Mouse (Mus musculus) small intestine, adult 10 weeks (tissue): ENCODE results near the gene Atp5c1. TPM values are rescaled to one million over a fixed set of nuclear protein-coding genes. Genes with fewer than 3 reads are reported as not detected.

ENCODE experiments used
- polyA plus RNA-seq: library from polyadenylated mRNA; stranded (reverse); fragments of 350-450 nt; fragmentation: Illumina TruSeq; extraction: RNeasy Lipid Tissue Mini Kit (QIAGEN cat#74804); gene quantifications from one replicate; pipeline ENCODE4 v1.2.3, GENCODE M21; 2014; ENCODE audit warnings: low replicate concordance

The Atp5c1 gene
- 1,418 TPM for polyA plus RNA-seq

GRCm38 (mm10) chr2:10080310-10081010 is at the start of gene Atp5c1, which contains the start of gene Kin:
Gene Atp5c1, minus strand, starts transcription at chr2:10080510.
Gene Kin, plus strand, starts transcription at chr2:10080593.

GRCm38 (mm10) chr2:10048461-10048860 is 31.8 kb downstream of the Atp5c1 start, which contains the start of gene Taf3:
Gene Taf3, minus strand, starts transcription at chr2:10048596.

Other genes starting within 250 kb of the Atp5c1 start
- not detected for gene 4930412O13Rik, start 199.3 kb downstream of the Atp5c1 start, polyA plus RNA-seq
- gene 9230102O04Rik, start 191.0 kb downstream of the Atp5c1 start, polyA plus RNA-seq, result not detected
- gene Gata3, start 190.5 kb downstream of the Atp5c1 start, polyA plus RNA-seq, result 0.74 TPM
- gene Taf3, start 31.9 kb downstream of the Atp5c1 start, polyA plus RNA-seq, result 6.6 TPM
- 27.7 TPM for gene Kin, start 83 bp upstream of the Atp5c1 start, polyA plus RNA-seq
- gene Itih2, start 50.9 kb upstream of the Atp5c1 start, polyA plus RNA-seq, result 0.30 TPM
- gene Itih5, start 73.1 kb upstream of the Atp5c1 start, polyA plus RNA-seq, result 29.4 TPM